Mouse (Mus musculus): ENCODE data around the gene Lrrc9. TPM values are rescaled to one million over a fixed set of nuclear protein-coding genes. Genes with fewer than 3 reads are reported as not detected.

Gene Lrrc9
- polyA plus RNA-seq, 1 experiment from 2014 or later, result 0.05 TPM

- no peak for ATAC-seq
- Histone ChIP-seq H3K9me3 (ENCODE audit: control insufficient read depth) (no peaks in the 10 kb centered on the region), H3K36me3 (ENCODE audit: control insufficient read depth, insufficient read depth) (no peaks in the 10 kb centered on the region), H3K27me3 (replicated peaks; ENCODE audit: control insufficient read depth, insufficient read depth, low read length) (no peaks in the 10 kb centered on the region; the same call in 1 of the 2 replicates), H3K4me1 (replicated peaks; ENCODE audit: control insufficient read depth, insufficient read depth, low read length) (no peaks in the 10 kb centered on the region), H3K4me3 (ENCODE audit: low read depth, low read length) (no peak overlapping the region), H3K27ac (ENCODE audit: low read depth, low read length) (no peak overlapping the region), H3K4me2 (replicated peaks; ENCODE audit: low read depth) (no peak overlapping the region), H3K9ac (ENCODE audit: low read depth, low read length) (no peak overlapping the region)
- WGBS, result 85% methylated on average over 5 of the region's 5 CpGs
- no peak for TF ChIP-seq CTCF (IDR thresholded peaks at IDR 0.05; ENCODE audit: low read depth)
These were observed 24.3 kb downstream of the Lrrc9 start for GRCm38 (mm10) chr12:72465826-72466501.

GRCm38 (mm10) chr12:72467269-72467668, 25.6 kb downstream of the Lrrc9 start:
- Histone ChIP-seq H3K36me3 (ENCODE audit: control insufficient read depth, insufficient read depth) (no peaks in the 10 kb centered on the region), H3K4me2 (replicated peaks; ENCODE audit: low read depth) (no peak overlapping the region), H3K9me3 (ENCODE audit: control insufficient read depth) (no peaks in the 10 kb centered on the region), H3K4me3 (ENCODE audit: low read depth, low read length) (no peak overlapping the region), H3K9ac (ENCODE audit: low read depth, low read length) (no peak overlapping the region), H3K27me3 (replicated peaks; ENCODE audit: control insufficient read depth, insufficient read depth, low read length) (no peaks in the 10 kb centered on the region; the same call in 1 of the 2 replicates), H3K4me1 (replicated peaks; ENCODE audit: control insufficient read depth, insufficient read depth, low read length) (no peaks in the 10 kb centered on the region), H3K27ac (ENCODE audit: low read depth, low read length) (no peak overlapping the region)
- no peak for ATAC-seq
- 83% methylated on average over 1 of the region's 1 CpGs for WGBS
- TF ChIP-seq CTCF (IDR thresholded peaks at IDR 0.05; ENCODE audit: low read depth), result no peak

- Histone ChIP-seq H3K9ac (ENCODE audit: low read depth, low read length) (no peak overlapping the region), H3K27me3 (replicated peaks; ENCODE audit: control insufficient read depth, insufficient read depth, low read length) (no peaks in the 10 kb centered on the region; the same call in 1 of the 2 replicates), H3K36me3 (ENCODE audit: control insufficient read depth, insufficient read depth) (no peaks in the 10 kb centered on the region), H3K9me3 (ENCODE audit: control insufficient read depth) (no peaks in the 10 kb centered on the region), H3K4me1 (replicated peaks; ENCODE audit: control insufficient read depth, insufficient read depth, low read length) (no peaks in the 10 kb centered on the region), H3K4me2 (replicated peaks; ENCODE audit: low read depth) (no peak overlapping the region), H3K4me3 (ENCODE audit: low read depth, low read length) (no peak overlapping the region), H3K27ac (ENCODE audit: low read depth, low read length) (no peak overlapping the region)
- TF ChIP-seq CTCF (IDR thresholded peaks at IDR 0.05; ENCODE audit: low read depth), result no peak
- no peak for ATAC-seq
- 91% methylated on average over 4 of the region's 4 CpGs for WGBS
These were observed 26.1 kb downstream of the Lrrc9 start for GRCm38 (mm10) chr12:72467789-72468188.

GRCm38 (mm10) chr12:72476773-72477450, 35.2 kb downstream of the Lrrc9 start:
- WGBS, result 80% methylated on average over 2 of the region's 2 CpGs
- Histone ChIP-seq H3K4me3 (ENCODE audit: low read depth, low read length) (no peak overlapping the region), H3K9me3 (ENCODE audit: control insufficient read depth) (no peaks in the 10 kb centered on the region), H3K4me2 (replicated peaks; ENCODE audit: low read depth) (no peak overlapping the region), H3K27ac (ENCODE audit: low read depth, low read length) (no peak overlapping the region), H3K9ac (ENCODE audit: low read depth, low read length) (no peak overlapping the region), H3K27me3 (replicated peaks; ENCODE audit: control insufficient read depth, insufficient read depth, low read length) (no peaks in the 10 kb centered on the region), H3K36me3 (ENCODE audit: control insufficient read depth, insufficient read depth) (no peaks in the 10 kb centered on the region), H3K4me1 (replicated peaks; ENCODE audit: control insufficient read depth, insufficient read depth, low read length) (no peaks in the 10 kb centered on the region)
- TF ChIP-seq CTCF (IDR thresholded peaks at IDR 0.05; ENCODE audit: low read depth), result no peak
- ATAC-seq, result no peak

- no peaks in the 10 kb centered on the region for H3K9me3 ChIP-seq (ENCODE audit: control insufficient read depth)
- H3K4me1 ChIP-seq (replicated peaks; ENCODE audit: control insufficient read depth, insufficient read depth, low read length), result no peaks in the 10 kb centered on the region
- H3K27ac ChIP-seq (ENCODE audit: low read depth, low read length), result no peak overlapping the region
- H3K9ac ChIP-seq (ENCODE audit: low read depth, low read length), result no peak overlapping the region
- H3K36me3 ChIP-seq (ENCODE audit: control insufficient read depth, insufficient read depth), result no peaks in the 10 kb centered on the region
- TF ChIP-seq CTCF (IDR thresholded peaks at IDR 0.05; ENCODE audit: low read depth), result no peak
- no peak overlapping the region for H3K4me2 ChIP-seq (replicated peaks; ENCODE audit: low read depth)
- no peak overlapping the region for H3K4me3 ChIP-seq (ENCODE audit: low read depth, low read length)
- no peaks in the 10 kb centered on the region for H3K27me3 ChIP-seq (replicated peaks; ENCODE audit: control insufficient read depth, insufficient read depth, low read length)
- no peak for ATAC-seq
These were observed 40.6 kb downstream of the Lrrc9 start for GRCm38 (mm10) chr12:72482226-72482625.

GRCm38 (mm10) chr12:72484872-72485271, 43.2 kb downstream of the Lrrc9 start:
- Histone ChIP-seq H3K27ac (ENCODE audit: low read depth, low read length) (no peak overlapping the region), H3K27me3 (replicated peaks; ENCODE audit: control insufficient read depth, insufficient read depth, low read length) (no peaks in the 10 kb centered on the region), H3K9ac (ENCODE audit: low read depth, low read length) (no peak overlapping the region), H3K36me3 (ENCODE audit: control insufficient read depth, insufficient read depth) (no peaks in the 10 kb centered on the region), H3K4me2 (replicated peaks; ENCODE audit: low read depth) (no peak overlapping the region), H3K9me3 (ENCODE audit: control insufficient read depth) (no peaks in the 10 kb centered on the region), H3K4me1 (replicated peaks; ENCODE audit: control insufficient read depth, insufficient read depth, low read length) (no peaks in the 10 kb centered on the region), H3K4me3 (ENCODE audit: low read depth, low read length) (no peak overlapping the region)
- ATAC-seq, result no peak
- TF ChIP-seq CTCF (IDR thresholded peaks at IDR 0.05; ENCODE audit: low read depth), result no peak
